Mouse (Mus musculus) thymus, adult 2 months (tissue): Measurements from ENCODE around the gene Mtor.

ENCODE experiments used
- CTCF ChIP-seq: fragments of 200-500 bp; IDR thresholded peaks from 2 replicates; pipeline ENCODE4 v1.5.1; 2012; ENCODE audit warnings: mild to moderate bottlenecking, control low read depth, low read length, moderate library complexity, borderline replicate concordance; ENCODE audit not compliant: control insufficient read depth, poor library complexity, insufficient read depth; ENCODE audit errors: extremely low read depth
- POLR2A ChIP-seq: fragments of 200-500 bp; IDR thresholded peaks from 2 replicates; pipeline ENCODE4 v1.6.1; 2012; ENCODE audit warnings: mild to moderate bottlenecking, low read length, control low read depth, moderate library complexity; ENCODE audit not compliant: control insufficient read depth, poor library complexity, insufficient read depth; ENCODE audit errors: extremely low read depth

DNA sequence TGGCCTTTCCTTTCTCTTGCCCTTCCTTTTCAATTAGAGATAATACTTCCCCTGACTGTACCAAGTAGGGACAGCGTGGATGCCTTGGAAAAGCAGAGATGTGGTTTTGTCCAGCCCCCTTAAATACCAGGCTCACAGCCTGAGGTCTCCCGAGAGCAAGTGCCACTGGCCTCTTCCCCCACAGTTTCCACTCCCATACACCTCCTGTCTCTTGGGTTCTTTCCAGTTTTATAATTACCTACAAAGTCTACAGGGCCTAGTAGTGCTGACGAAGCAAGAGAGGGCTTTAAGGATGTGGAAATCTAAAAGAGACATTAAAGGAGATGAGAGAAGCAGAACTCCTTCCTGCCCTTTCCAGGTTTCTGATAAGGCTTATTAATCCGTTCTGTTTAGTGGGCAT is 69.4 kb downstream of the Mtor start:
- TF ChIP-seq CTCF (no peak), POLR2A (no peak)
